Mouse (Mus musculus): ENCODE measurements around the gene Siva1. TPM values are rescaled to one million over a fixed set of nuclear protein-coding genes. Genes with fewer than 3 reads are reported as not detected.
A peak's percentile ranks its signal among the peaks of the same experiment; 100 is the strongest.

Siva1 gene
- polyA plus RNA-seq, 1 experiment from 2014 or later: 258 TPM

DNA sequence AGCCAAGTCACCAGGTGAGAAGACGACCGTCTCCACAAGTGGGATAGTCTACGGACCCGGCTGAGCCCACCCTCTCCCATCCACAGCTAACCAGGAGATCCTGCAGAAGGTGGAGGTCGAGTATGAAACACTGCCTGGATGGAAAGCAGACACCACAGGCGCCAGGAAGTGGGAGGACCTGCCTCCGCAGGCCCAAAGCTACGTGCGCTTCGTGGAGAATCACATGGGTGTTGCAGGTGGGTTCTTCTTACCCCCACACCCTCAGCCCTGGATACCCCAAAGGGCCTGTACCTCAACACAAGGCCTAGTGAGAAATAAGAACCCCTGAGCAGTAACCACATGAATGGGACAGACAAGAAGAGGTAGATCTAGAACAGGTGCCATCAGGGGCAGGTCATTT lies 5.0 kb upstream of the Siva1 start:
- Histone ChIP-seq H3K4me2 (no peak overlapping the region), H3K36me3 (no peaks in the 10 kb centered on the region), H3K4me3 (replicated peaks) (no peak overlapping the region), H3K27me3 (no peaks in the 10 kb centered on the region), H3K27ac (no peak overlapping the region), H3K9ac (replicated peaks) (0 out of 2 replicates have a peak overlapping the region, but pooled peaks have one; percentile 12), H3K4me1 (replicated peaks) (peaks cover 4% of the 10 kb centered on the region; the same call in 1 of the 2 replicates), H3K9me3 (no peaks in the 10 kb centered on the region)
- WGBS: 80% methylated on average over 10 of the region's 10 CpGs
- ATAC-seq (ENCODE audit: insufficient number of reproducible peaks, insufficient read depth, low FRiP score, low TSS enrichment, low read depth): no peak

DNA sequence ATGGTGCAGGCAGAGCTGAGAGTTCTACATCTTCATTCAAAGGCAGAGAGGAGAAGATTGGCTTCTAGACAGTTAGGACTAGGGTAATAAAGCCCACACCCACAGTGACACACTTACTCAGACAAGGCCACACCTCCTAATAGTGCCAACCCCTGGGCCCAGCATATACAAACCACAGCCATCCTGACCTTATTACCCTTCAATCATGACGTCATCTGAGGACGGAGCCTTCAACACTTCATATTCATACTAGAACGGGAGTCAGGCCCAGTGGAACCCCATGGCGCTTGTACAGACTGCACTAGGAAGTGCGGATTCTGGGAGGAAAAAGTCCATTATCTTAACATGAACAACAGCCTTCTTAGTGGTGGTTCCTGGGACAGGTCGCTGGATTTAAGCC lies 1.4 kb upstream of the Siva1 start:
- Histone ChIP-seq H3K27ac (no peak overlapping the region), H3K4me3 (replicated peaks) (no peak overlapping the region), H3K4me2 (no peak overlapping the region), H3K27me3 (no peaks in the 10 kb centered on the region), H3K9ac (replicated peaks) (no peak overlapping the region), H3K9me3 (no peaks in the 10 kb centered on the region), H3K36me3 (peaks cover 12% of the 10 kb centered on the region), H3K4me1 (replicated peaks) (peaks cover 20% of the 10 kb centered on the region)
- no peak for ATAC-seq (ENCODE audit: insufficient number of reproducible peaks, insufficient read depth, low FRiP score, low TSS enrichment, low read depth)
- WGBS: 94% methylated on average over 6 of the region's 6 CpGs

DNA sequence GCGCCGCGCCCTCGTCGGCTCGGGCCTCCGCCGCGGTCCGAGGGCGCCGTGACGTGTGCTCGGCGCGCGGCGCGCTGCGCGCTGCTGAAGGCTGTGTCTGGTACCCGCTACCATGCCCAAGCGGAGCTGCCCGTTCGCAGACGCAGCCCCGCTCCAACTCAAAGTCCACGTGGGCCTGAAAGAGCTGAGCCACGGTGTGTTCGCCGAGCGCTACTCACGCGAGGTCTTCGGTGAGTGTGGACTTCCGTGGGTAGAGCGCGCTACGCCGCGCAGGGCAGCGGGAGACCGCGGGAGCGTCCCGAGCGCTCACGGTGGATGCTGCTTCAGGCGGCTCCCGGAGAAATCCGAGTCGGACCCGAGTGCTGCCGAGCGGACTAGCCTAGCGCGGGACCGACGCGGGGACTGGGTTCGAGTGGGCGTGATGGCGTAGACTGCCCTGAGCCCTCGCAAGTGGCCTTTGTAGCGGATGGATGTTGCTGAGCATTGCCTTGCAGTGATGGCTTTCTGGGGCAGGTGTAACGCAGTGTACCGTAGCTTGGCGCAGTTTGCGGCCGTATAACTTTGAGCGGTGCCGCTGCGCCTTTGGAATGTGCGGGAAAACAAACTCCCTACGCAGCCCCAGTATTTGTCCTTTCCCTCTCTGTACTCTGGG lies 502 bp downstream of the Siva1 start:
- peaks cover 31% of the 10 kb centered on the region for H3K36me3 ChIP-seq
- H3K4me3 ChIP-seq (replicated peaks): peak overlapping the region; percentile 79
- H3K9me3 ChIP-seq: no peaks in the 10 kb centered on the region
- H3K4me2 ChIP-seq: peak overlapping the region; percentile 76
- no peaks in the 10 kb centered on the region for H3K27me3 ChIP-seq
- peaks cover 20% of the 10 kb centered on the region for H3K4me1 ChIP-seq (replicated peaks)
- ATAC-seq (ENCODE audit: insufficient number of reproducible peaks, insufficient read depth, low FRiP score, low TSS enrichment, low read depth): peak; percentile 28; the same call in 1 of the 2 replicates
- peak overlapping the region; percentile 83 for H3K9ac ChIP-seq (replicated peaks)
- peak overlapping the region; percentile 89 for H3K27ac ChIP-seq
- WGBS: under 1% methylated on average over 75 of the region's 75 CpGs

DNA sequence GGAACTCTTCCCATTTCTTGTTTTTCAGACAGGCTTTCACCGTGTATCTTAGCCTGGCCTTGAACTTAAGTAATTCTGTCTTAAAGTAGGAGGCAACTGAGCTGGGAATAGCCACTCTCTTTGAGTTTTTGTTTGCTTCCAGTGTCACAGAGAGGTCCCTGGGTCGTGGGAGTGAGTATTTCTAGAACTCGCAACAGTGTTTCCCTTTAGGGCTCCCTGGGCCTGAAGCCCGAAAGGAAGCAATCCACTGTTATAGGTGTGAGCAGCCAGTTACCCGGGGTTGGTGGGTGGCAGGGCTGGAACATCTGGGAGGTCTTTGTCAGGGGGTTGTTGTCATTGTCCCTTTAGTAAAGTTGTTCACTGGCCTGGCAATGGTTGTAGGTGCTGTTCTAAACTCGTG lies 1.7 kb downstream of the Siva1 start:
- no peaks in the 10 kb centered on the region for H3K27me3 ChIP-seq
- no peak for ATAC-seq (ENCODE audit: insufficient number of reproducible peaks, insufficient read depth, low FRiP score, low TSS enrichment, low read depth)
- H3K4me2 ChIP-seq: peak overlapping the region; percentile 76
- WGBS: 53% methylated on average over 6 of the region's 6 CpGs
- peaks cover 42% of the 10 kb centered on the region for H3K36me3 ChIP-seq
- H3K4me1 ChIP-seq (replicated peaks): peaks cover 20% of the 10 kb centered on the region
- H3K27ac ChIP-seq: no peak overlapping the region
- peak overlapping the region; percentile 83 for H3K9ac ChIP-seq (replicated peaks)
- peak overlapping the region; percentile 79 for H3K4me3 ChIP-seq (replicated peaks)
- no peaks in the 10 kb centered on the region for H3K9me3 ChIP-seq

DNA sequence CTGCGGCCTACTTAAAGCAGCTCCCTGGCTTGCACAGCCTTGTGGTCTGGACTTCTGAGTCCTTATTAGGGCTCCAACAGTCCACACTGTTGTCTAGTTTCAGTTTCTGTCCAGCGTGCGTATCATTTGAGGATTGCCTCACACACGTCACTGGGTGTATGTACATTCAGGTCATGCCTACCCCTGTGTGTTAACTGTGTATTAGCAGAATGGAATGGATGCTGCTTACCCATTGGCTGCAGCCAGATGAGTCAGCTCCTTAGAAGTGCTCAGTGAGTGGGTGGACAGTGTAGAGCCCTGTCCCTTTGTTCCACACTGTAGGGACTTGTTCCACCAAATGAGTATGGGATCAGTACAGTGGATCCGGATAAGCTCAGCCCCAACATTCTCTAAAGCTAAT lies 3.6 kb downstream of the Siva1 start:
- no peak for ATAC-seq (ENCODE audit: insufficient number of reproducible peaks, insufficient read depth, low FRiP score, low TSS enrichment, low read depth)
- peaks cover 62% of the 10 kb centered on the region for H3K36me3 ChIP-seq

DNA sequence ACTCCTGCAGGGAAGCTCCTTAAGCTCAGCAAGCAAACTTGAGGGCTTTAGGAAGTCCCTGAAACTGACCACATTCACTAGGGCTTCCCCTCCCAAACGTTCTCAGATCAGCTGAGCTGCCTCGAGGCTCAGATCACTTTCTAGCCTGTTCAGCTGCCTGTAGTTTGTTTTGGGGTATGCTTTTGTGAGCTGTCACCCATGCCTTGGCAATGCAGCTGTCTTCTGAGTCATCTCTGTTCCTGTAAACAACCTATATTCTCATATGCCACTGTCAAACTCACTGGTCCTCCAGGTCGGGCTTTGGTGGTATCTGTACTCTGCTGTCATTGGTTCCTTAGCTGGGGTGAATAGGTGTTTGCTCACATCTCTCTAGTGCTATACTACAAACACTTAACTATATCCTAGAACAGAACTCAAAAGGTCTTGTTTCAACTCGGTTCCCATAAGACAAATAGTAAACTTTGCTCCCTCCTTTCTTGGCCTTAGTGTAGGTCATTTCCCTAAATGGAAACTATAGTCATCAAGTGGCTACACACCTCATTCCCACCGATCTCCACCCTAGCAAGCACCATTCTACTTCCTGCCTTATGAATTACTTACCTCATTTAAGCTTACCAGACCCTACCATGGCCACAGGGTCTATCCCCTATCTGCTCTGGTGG lies 7.4 kb downstream of the Siva1 start:
- Histone ChIP-seq H3K27me3 (no peaks in the 10 kb centered on the region), H3K4me1 (replicated peaks) (peaks cover 6% of the 10 kb centered on the region), H3K27ac (no peak overlapping the region), H3K4me2 (no peak overlapping the region), H3K9me3 (no peaks in the 10 kb centered on the region), H3K36me3 (peaks cover 99% of the 10 kb centered on the region), H3K4me3 (replicated peaks) (no peak overlapping the region), H3K9ac (replicated peaks) (no peak overlapping the region)
- ATAC-seq (ENCODE audit: insufficient number of reproducible peaks, insufficient read depth, low FRiP score, low TSS enrichment, low read depth): no peak
- WGBS: 84% methylated on average over 5 of the region's 5 CpGs

More for the DNA sequence above, 3.6 kb downstream of the Siva1 start:
- H3K27ac ChIP-seq: no peak overlapping the region
- no peaks in the 10 kb centered on the region for H3K9me3 ChIP-seq
- no peak overlapping the region for H3K9ac ChIP-seq (replicated peaks)
- WGBS: 93% methylated on average over 5 of the region's 5 CpGs
- no peak overlapping the region for H3K4me3 ChIP-seq (replicated peaks)
- peaks cover 20% of the 10 kb centered on the region for H3K4me1 ChIP-seq (replicated peaks)
- no peak overlapping the region for H3K4me2 ChIP-seq
- no peaks in the 10 kb centered on the region for H3K27me3 ChIP-seq

DNA sequence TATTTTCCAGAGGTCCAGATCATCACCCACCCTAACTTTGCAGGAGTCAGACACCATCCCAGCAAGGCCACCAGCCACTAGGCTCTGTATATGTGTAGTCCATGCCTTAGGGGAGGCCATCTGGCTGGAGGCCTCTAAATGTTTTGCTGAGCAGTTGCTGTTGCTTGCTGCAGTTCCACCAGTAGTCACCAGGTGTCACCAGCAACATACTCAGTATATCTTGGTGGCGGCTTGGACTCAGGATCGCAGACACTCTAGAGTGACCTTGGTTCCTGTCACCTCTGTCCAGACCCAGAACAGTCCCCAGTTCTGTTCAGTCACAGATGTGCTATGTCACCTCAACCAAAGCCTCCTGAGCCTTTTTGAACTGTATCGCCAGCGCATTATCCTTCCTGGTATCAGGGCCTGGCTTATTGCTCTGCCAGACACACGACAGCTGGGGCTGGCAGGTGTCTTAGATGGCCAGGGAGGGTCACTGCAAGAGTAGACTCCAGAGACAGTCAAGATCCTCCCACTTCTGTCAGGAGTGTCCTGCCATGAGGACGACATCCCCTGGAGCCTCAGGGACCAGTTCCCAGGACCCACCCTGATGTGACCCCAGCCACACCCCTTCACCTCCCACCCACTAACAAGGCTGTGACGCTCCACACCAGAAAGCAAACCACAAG lies 8.8 kb downstream of the Siva1 start:
- H3K9ac ChIP-seq (replicated peaks): no peak overlapping the region
- no peak overlapping the region for H3K27ac ChIP-seq
- no peak overlapping the region for H3K4me3 ChIP-seq (replicated peaks)
- H3K9me3 ChIP-seq: no peaks in the 10 kb centered on the region
- peaks cover 100% of the 10 kb centered on the region for H3K36me3 ChIP-seq
- 64% methylated on average over 7 of the region's 7 CpGs for WGBS
- no peak for ATAC-seq (ENCODE audit: insufficient number of reproducible peaks, insufficient read depth, low FRiP score, low TSS enrichment, low read depth)
- H3K27me3 ChIP-seq: no peaks in the 10 kb centered on the region
- H3K4me2 ChIP-seq: no peak overlapping the region
- H3K4me1 ChIP-seq (replicated peaks): peaks cover 6% of the 10 kb centered on the region

DNA sequence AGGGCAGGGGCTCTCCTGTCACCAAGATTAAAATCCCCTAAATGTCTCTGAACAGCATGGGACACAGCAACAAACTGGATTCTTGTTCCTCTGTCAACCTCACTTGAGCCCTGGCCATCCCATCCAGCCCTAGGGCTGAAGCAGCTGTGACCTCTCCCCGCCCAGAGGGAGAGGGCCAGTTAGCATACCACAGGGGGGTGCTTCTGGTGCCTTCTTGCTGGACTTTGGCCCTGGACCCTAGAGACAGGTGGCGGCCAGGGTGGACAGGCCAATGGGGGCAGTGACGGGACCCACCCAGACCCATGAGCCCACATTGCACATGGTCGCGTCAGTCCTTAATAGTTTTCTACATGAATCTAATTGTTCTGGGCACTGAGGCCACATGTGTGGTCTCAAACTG lies 9.6 kb downstream of the Siva1 start:
- 86% methylated on average over 5 of the region's 5 CpGs for WGBS
- ATAC-seq (ENCODE audit: insufficient number of reproducible peaks, insufficient read depth, low FRiP score, low TSS enrichment, low read depth): no peak
- H3K36me3 ChIP-seq: peaks cover 100% of the 10 kb centered on the region
- H3K9me3 ChIP-seq: no peaks in the 10 kb centered on the region
- H3K27me3 ChIP-seq: no peaks in the 10 kb centered on the region
- no peak overlapping the region for H3K4me3 ChIP-seq (replicated peaks)
- H3K4me2 ChIP-seq: no peak overlapping the region
- H3K9ac ChIP-seq (replicated peaks): no peak overlapping the region
- peaks cover 6% of the 10 kb centered on the region for H3K4me1 ChIP-seq (replicated peaks)
- H3K27ac ChIP-seq: no peak overlapping the region

DNA sequence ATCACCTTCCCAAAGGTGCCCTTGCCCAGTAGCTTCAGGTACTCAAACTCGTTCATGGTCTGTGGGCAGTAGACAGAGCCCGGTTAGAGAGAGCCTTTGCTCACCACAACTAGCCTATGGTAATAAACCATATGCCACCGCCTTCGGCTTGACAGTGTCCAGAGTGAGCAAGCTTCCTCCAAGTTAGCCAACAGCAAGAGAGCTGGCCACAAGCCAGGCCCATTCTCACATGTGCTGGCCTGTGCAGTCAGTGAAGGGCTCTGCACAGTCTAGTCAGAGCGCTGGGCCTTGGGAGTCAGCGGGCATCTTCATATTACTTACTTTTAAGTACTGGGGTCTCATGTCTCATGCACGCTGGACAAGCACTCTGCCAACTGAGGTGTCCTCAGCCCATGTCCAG lies 14.1 kb downstream of the Siva1 start:
- WGBS: 92% methylated on average over 7 of the region's 7 CpGs
- Histone ChIP-seq H3K9me3 (no peaks in the 10 kb centered on the region), H3K4me3 (replicated peaks) (no peak overlapping the region), H3K27me3 (no peaks in the 10 kb centered on the region), H3K36me3 (peaks cover 99% of the 10 kb centered on the region), H3K4me2 (no peak overlapping the region), H3K27ac (no peak overlapping the region), H3K9ac (replicated peaks) (no peak overlapping the region), H3K4me1 (replicated peaks) (peaks cover 42% of the 10 kb centered on the region)
- ATAC-seq (ENCODE audit: insufficient number of reproducible peaks, insufficient read depth, low FRiP score, low TSS enrichment, low read depth): no peak

DNA sequence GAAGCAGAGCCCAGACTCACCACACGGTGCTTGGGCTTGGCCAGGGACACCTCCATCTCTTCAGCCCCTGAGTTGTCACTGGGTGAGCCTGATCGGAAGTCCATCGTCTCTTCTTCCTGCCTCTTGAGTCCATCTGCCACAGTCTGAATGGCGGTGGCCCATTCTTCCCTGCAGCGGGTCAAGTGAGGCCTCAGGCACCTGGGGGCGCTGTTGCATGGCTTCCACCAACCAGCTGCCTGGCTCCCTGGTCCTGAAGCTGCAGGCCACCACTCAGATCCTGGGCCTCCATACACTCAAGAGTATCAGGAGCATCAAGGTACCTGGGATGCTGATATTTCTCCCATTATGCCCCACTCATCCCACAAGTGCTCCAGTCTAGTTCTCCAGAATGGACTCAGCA lies 14.6 kb downstream of the Siva1 start:
- ATAC-seq (ENCODE audit: insufficient number of reproducible peaks, insufficient read depth, low FRiP score, low TSS enrichment, low read depth): no peak
- WGBS: 93% methylated on average over 6 of the region's 6 CpGs

DNA sequence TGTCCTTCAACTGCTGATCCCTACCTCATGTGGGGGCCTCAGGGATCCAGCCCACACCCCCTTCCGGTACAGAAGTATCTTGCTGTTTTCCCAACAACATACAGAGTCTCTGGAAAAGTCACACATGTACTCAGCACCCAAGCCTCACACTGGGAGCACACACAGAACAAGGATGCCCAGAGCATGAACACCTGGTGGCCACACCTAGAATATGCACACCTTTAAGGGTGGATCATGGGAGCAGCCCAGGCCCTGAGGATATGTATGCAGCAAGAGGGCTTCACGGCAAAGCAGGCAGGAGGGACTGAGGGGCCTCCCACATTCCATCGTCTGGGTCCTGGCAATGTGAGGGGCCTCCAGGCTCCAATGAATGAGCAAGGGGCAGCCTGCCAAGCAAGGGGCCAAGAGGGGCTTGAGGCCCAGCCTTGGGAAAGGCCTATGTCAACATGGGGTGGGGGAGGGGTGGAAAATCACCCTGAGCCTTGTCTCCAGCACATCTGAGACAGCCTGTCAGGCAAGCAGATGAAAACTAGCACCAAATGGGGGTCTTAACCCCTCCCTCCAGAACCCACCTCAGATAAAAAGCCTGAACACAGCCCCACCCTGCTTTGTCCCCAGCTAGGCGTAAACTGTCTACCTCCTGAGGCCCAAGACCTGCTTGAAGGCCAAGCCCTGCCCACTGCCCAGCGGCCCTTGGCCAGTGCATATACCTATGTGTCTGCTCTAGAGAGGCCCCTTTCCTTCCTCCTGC lies 16.3 kb downstream of the Siva1 start:
- WGBS: 43% methylated on average over 5 of the region's 5 CpGs
- Histone ChIP-seq H3K4me1 (replicated peaks) (peaks cover 56% of the 10 kb centered on the region), H3K4me3 (replicated peaks) (no peak overlapping the region), H3K9ac (replicated peaks) (no peak overlapping the region; the same call in 1 of the 2 replicates), H3K27ac (peak overlapping the region; percentile 79), H3K4me2 (peak overlapping the region; percentile 21), H3K27me3 (no peaks in the 10 kb centered on the region), H3K36me3 (peaks cover 99% of the 10 kb centered on the region), H3K9me3 (no peaks in the 10 kb centered on the region)
- peak; percentile 59 for ATAC-seq (ENCODE audit: insufficient number of reproducible peaks, insufficient read depth, low FRiP score, low TSS enrichment, low read depth)

More for the DNA sequence above, 14.6 kb downstream of the Siva1 start:
- Histone ChIP-seq H3K36me3 (peaks cover 99% of the 10 kb centered on the region), H3K27me3 (no peaks in the 10 kb centered on the region), H3K4me3 (replicated peaks) (no peak overlapping the region), H3K9ac (replicated peaks) (no peak overlapping the region), H3K4me1 (replicated peaks) (peaks cover 46% of the 10 kb centered on the region), H3K27ac (no peak overlapping the region), H3K4me2 (no peak overlapping the region), H3K9me3 (no peaks in the 10 kb centered on the region)

Measured in limb, embryonic 12.5 days (tissue).